Mouse (Mus musculus) MEL (cell line): ENCODE results near the gene Irs2. TPM values are rescaled to one million over a fixed set of nuclear protein-coding genes. Genes with fewer than 3 reads are reported as not detected.

Experiments used
- DNase-seq: peaks from one replicate; pipeline ENCODE4 v3.0.0; 2011; ENCODE audit warnings: low read depth, low spot score
- H3K27ac ChIP-seq: 2 replicates; pipeline ENCODE4 v1.5.1; 2012; ENCODE audit warnings: low read depth, mild to moderate bottlenecking, control low read depth, low read length, moderate library complexity; ENCODE audit not compliant: control insufficient read depth
- H3K27me3 ChIP-seq, 2 experiments: fragments of 150-350 bp in 1 of 2; sonication (generic) in 1 of 2; 2 replicates each; pipeline ENCODE4 v1.6.1; 2012; ENCODE audit warnings: low read length in 2 of 2, mild to moderate bottlenecking in 2 of 2, improper control_type of control experiment in 1 of 2, moderate library complexity in 1 of 2; ENCODE audit not compliant: insufficient read depth in 2 of 2, control insufficient read depth in 1 of 2
- H3K36me3 ChIP-seq, 2 experiments: 2 replicates each; pipeline ENCODE4 v1.6.1; 2012 to 2014; ENCODE audit warnings: low read length in 2 of 2, improper control_type of control experiment in 1 of 2, inconsistent platforms in 1 of 2, mild to moderate bottlenecking in 1 of 2; ENCODE audit not compliant: insufficient read depth in 2 of 2, control insufficient read depth in 1 of 2
- H3K4me1 ChIP-seq, 2 experiments: fragments of 150-350 bp in 1 of 2; sonication (generic) in 1 of 2; 2 replicates each; pipeline ENCODE4 v1.6.1; 2012; ENCODE audit warnings: low read length in 2 of 2, improper control_type of control experiment in 1 of 2, mild to moderate bottlenecking in 1 of 2; ENCODE audit not compliant: insufficient read depth in 2 of 2, control insufficient read depth in 1 of 2
- H3K4me3 ChIP-seq, 2 experiments: fragments of 150-350 bp in 1 of 2; sonication (generic) in 1 of 2; 2 replicates each; pipeline ENCODE4 v1.5.1; 2012; ENCODE audit warnings: low read depth in 2 of 2, low read length in 2 of 2, mild to moderate bottlenecking in 2 of 2, moderate library complexity in 2 of 2, control low read depth in 1 of 2, improper control_type of control experiment in 1 of 2; ENCODE audit not compliant: control insufficient read depth in 1 of 2, insufficient read depth in 1 of 2
- H3K79me2 ChIP-seq: 2 replicates; pipeline ENCODE4 v1.6.1; 2012; ENCODE audit warnings: mild to moderate bottlenecking, low read length, moderate library complexity; ENCODE audit not compliant: control insufficient read depth, poor library complexity, insufficient read depth
- H3K9ac ChIP-seq: 2 replicates; pipeline ENCODE4 v1.6.1; 2012; ENCODE audit warnings: low read depth, mild to moderate bottlenecking, control low read depth, low read length, moderate library complexity; ENCODE audit not compliant: control insufficient read depth, poor library complexity, severe bottlenecking
- H3K9me3 ChIP-seq: fragments of 150-350 bp; sonication (generic); replicated peaks from 2 replicates; pipeline ENCODE4 v1.6.1; 2012; ENCODE audit warnings: mild to moderate bottlenecking, low read length, improper control_type of control experiment, moderate library complexity; ENCODE audit not compliant: insufficient read depth
- BHLHE40 ChIP-seq: IDR thresholded peaks from 2 replicates; pipeline ENCODE4 v1.6.1; 2012; ENCODE audit warnings: low read depth, mild to moderate bottlenecking, inconsistent platforms, low read length, improper control_type of control experiment, borderline replicate concordance
- E2F4 ChIP-seq: IDR thresholded peaks from 2 replicates; pipeline ENCODE4 v1.6.1; 2011; ENCODE audit warnings: low read depth, low read length, improper control_type of control experiment, borderline replicate concordance
- EP300 ChIP-seq, 2 experiments: IDR thresholded peaks; 2 replicates each; pipeline ENCODE4 v1.6.1; 2011; ENCODE audit warnings: improper control_type of control experiment in 2 of 2, low read length in 2 of 2, low read depth in 1 of 2, mild to moderate bottlenecking in 1 of 2
- GABPA ChIP-seq: IDR thresholded peaks from 2 replicates; pipeline ENCODE4 v1.6.1; 2012; ENCODE audit warnings: low read depth, mild to moderate bottlenecking, inconsistent platforms, low read length, improper control_type of control experiment, moderate library complexity
- KAT2A ChIP-seq: conservative IDR thresholded peaks from 2 replicates; pipeline ENCODE4 v1.6.1; 2012; ENCODE audit warnings: low read depth, low read length, improper control_type of control experiment, inconsistent platforms
- MAZ ChIP-seq: IDR thresholded peaks from 2 replicates; pipeline ENCODE4 v1.6.1; 2012; ENCODE audit warnings: low read depth, mild to moderate bottlenecking, inconsistent platforms, low read length, improper control_type of control experiment
- MXI1 ChIP-seq: IDR thresholded peaks from 2 replicates; pipeline ENCODE4 v1.6.1; 2011; ENCODE audit warnings: mild to moderate bottlenecking, low read depth, low read length, improper control_type of control experiment
- MYC ChIP-seq: IDR thresholded peaks from 2 replicates; pipeline ENCODE4 v1.6.1; 2011; ENCODE audit warnings: low read depth, mild to moderate bottlenecking, low read length, improper control_type of control experiment, moderate library complexity
- NELFE ChIP-seq: IDR thresholded peaks from 2 replicates; pipeline ENCODE4 v1.6.1; 2011; ENCODE audit warnings: low read depth, low read length, improper control_type of control experiment
- NRF1 ChIP-seq: IDR thresholded peaks from 2 replicates; pipeline ENCODE4 v1.6.1; 2014; ENCODE audit warnings: low read depth, mild to moderate bottlenecking, inconsistent platforms, low read length, improper control_type of control experiment, moderate library complexity; ENCODE audit not compliant: poor library complexity, insufficient read depth, severe bottlenecking
- SMC3 ChIP-seq: IDR thresholded peaks from 2 replicates; pipeline ENCODE4 v1.6.1; 2011; ENCODE audit warnings: low read depth, low read length, improper control_type of control experiment
- TAL1 ChIP-seq: IDR thresholded peaks from 2 replicates; pipeline ENCODE4 v1.6.1; 2012; ENCODE audit warnings: mild to moderate bottlenecking, inconsistent platforms, low read length, moderate library complexity, mixed read lengths
- ZNF384 ChIP-seq: IDR thresholded peaks from 2 replicates; pipeline ENCODE4 v1.6.1; 2012; ENCODE audit warnings: low read depth, mild to moderate bottlenecking, inconsistent platforms, low read length, improper control_type of control experiment
- polyA plus RNA-seq, 2 experiments: library from polyadenylated mRNA; stranded (reverse) in 1 of 2; unstranded in 1 of 2; fragments of >175 nt in 1 of 2; fragments of >200 nt in 1 of 2; gene quantifications; 2 replicates each; pipeline versions ENCODE4 v1.2.1 to v1.2.4; 2012; ENCODE audit warnings: low replicate concordance in 2 of 2, low read depth in 1 of 2; ENCODE audit not compliant: insufficient read length in 2 of 2, insufficient read depth in 1 of 2, missing spikeins in 1 of 2
- total RNA-seq: library from RNA; depleted of rRNA; stranded (reverse); fragments of 300-350 nt; gene quantifications from 2 replicates; pipeline ENCODE4 v1.2.3, GENCODE M21; 2012

Irs2 gene
- total and polyA plus RNA-seq, 3 experiments: 16.4 to 23.1 TPM; not detected in 1

DNA sequence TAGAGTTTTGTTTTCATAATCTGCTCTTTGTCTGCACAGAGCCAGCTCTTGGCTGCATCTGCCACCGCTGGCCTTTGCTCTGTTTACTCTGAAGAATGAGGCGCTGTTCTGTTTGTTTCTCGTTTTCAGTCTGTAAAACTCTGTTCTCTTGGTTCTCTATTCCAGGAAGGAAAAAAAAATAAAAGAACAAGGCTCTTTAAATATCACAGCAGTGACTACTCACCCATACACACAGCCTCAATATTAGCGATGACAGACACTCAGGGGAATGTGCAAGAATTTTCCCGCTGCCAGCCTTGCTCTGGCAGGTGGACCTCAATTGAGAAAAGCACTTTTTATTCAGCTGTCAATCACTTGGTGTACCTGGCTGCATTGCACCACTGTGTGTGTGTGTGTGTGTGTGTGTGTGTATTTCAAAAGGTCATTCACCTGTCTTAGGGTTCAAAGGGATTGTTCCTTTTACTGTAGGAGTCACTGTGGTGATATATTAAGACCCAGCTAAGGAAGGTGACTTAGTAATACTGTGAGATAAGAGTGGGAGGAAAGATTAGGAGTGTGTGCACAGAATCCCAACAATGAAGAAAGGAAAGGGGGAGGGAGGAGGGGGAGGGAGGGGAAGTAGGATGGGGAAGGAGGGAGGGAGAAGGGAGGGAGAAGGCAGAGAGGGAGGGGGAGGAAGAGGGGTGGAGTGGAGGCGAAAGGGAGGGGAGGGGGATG is 42.7 kb downstream of the Irs2 start:
- no peak overlapping the region for H3K9ac ChIP-seq
- H3K27me3 ChIP-seq: peaks cover 0 to 4% of the 10 kb centered on the region in 2 experiments; a peak in 3 of 4 replicates
- no peak for TF ChIP-seq MXI1
- TF ChIP-seq NRF1: no peak
- no peak for TF ChIP-seq SMC3
- TF ChIP-seq EP300 (IDR thresholded peaks at IDR 0.05; ENCODE audit: low read depth in 1 of 2, low read length in 2 of 2): no peak
- TF ChIP-seq MAZ: no peak
- no peak for TF ChIP-seq BHLHE40
- H3K27ac ChIP-seq: no peak overlapping the region
- peaks cover 0 to 4% of the 10 kb centered on the region in 2 experiments; a peak in 1 of 4 replicates for H3K36me3 ChIP-seq
- no peaks in the 10 kb centered on the region for H3K79me2 ChIP-seq
- H3K4me1 ChIP-seq: no peaks in the 10 kb centered on the region; a peak in 2 of 4 replicates
- DNase-seq: no peak
- H3K9me3 ChIP-seq: no peaks in the 10 kb centered on the region
- no peak overlapping the region for H3K4me3 ChIP-seq

DNA sequence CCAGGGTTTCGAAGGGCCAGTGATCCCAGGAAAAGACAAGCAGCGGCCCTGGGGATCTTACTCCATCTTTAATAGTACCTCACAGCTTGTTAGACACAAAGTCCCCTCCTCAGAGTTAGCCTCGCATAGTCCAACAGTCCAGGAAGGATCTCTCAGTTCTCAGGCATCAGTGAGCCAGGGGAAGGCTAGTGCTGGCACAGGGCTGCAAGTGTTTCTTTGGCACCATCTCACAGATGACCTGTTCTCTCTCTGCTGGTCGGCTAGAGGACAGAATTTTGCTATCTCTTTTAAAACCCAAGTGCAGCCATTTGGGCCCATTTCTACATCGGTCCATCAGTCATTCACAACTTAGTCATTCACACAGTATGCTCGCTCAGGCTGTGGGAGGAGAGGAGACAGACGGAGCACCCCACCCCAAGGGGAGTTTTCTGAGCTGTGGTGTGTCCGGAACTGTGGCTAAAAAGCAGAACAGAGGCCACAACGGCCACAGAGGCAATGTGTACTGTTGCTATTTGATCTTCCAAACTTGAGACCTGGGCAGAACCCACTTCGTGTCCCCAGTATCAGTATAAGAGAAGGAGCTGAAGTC is 43.7 kb downstream of the Irs2 start:
- Histone ChIP-seq H3K4me3 (no peak overlapping the region), H3K27me3 (peaks cover 0 to 4% of the 10 kb centered on the region in 2 experiments; a peak in 3 of 4 replicates), H3K9ac (no peak overlapping the region), H3K4me1 (no peaks in the 10 kb centered on the region; a peak in 1 of 4 replicates), H3K36me3 (peaks cover 0 to 4% of the 10 kb centered on the region in 2 experiments; a peak in 1 of 4 replicates), H3K9me3 (no peaks in the 10 kb centered on the region), H3K27ac (no peak overlapping the region), H3K79me2 (no peaks in the 10 kb centered on the region)
- no peak for TF ChIP-seq MXI1
- TF ChIP-seq ZNF384: no peak
- TF ChIP-seq GABPA: no peak
- TF ChIP-seq NELFE: no peak
- TF ChIP-seq E2F4: no peak
- TF ChIP-seq KAT2A: no peak
- TF ChIP-seq TAL1: no peak
- no peak for TF ChIP-seq MYC
- no peak for DNase-seq
